Mouse (Mus musculus) liver, embryonic 14.5 days (tissue): ENCODE measurements around the gene Igfbp2. TPM values are rescaled to one million over a fixed set of nuclear protein-coding genes. Genes with fewer than 3 reads are reported as not detected.

Experiments
- ATAC-seq: fragments of 200-750 bp; cut with Nextera tagmentation; 2 replicates; pipeline ENCODE4 v1.8.0; 2017; ENCODE audit warnings: moderate number of reproducible peaks, mild to moderate bottlenecking, moderate library complexity; ENCODE audit not compliant: insufficient read depth
- DNase-seq, 3 experiments: peaks; one replicate each; pipeline ENCODE4 v3.0.0-alpha.2; 2012 to 2013; ENCODE audit warnings: low read depth in 3 of 3, low spot score in 3 of 3
- H3K27ac ChIP-seq: fragments of 300-500 bp; sonication (generic); 2 replicates; pipeline ENCODE4 v1.5.1; 2014; ENCODE audit warnings: moderate library complexity, mild to moderate bottlenecking, control low read depth, inconsistent platforms
- H3K27me3 ChIP-seq: fragments of 300-500 bp; sonication (generic); 2 replicates; pipeline ENCODE4 v1.6.1; 2014; ENCODE audit warnings: mild to moderate bottlenecking, low read length, moderate library complexity; ENCODE audit not compliant: control insufficient read depth, insufficient read depth
- H3K36me3 ChIP-seq: fragments of 300-500 bp; sonication (generic); replicated peaks from 2 replicates; pipeline ENCODE4 v1.6.1; 2014; ENCODE audit warnings: low read depth; ENCODE audit not compliant: control insufficient read depth, insufficient read depth
- H3K4me1 ChIP-seq, 2 experiments: fragments of 200-500 bp in 1 of 2; fragments of 300-500 bp in 1 of 2; sonication (generic) in 1 of 2; replicated peaks; 2 replicates each; pipeline ENCODE4 v1.6.1; 2012 to 2014; ENCODE audit warnings: antibody characterized with exemption in 1 of 2, inconsistent platforms in 1 of 2, low read length in 1 of 2; ENCODE audit not compliant: control insufficient read depth in 2 of 2, insufficient read depth in 2 of 2
- H3K4me2 ChIP-seq: fragments of 300-500 bp; sonication (generic); 2 replicates; pipeline ENCODE4 v1.6.1; 2014; ENCODE audit warnings: low read depth, mild to moderate bottlenecking, control low read depth, moderate library complexity
- H3K4me3 ChIP-seq, 2 experiments: fragments of 200-500 bp in 1 of 2; fragments of 300-500 bp in 1 of 2; sonication (generic) in 1 of 2; 2 replicates each; pipeline ENCODE4 v1.5.1; 2012 to 2014; ENCODE audit warnings: low read depth in 2 of 2, low read length in 2 of 2, mild to moderate bottlenecking in 2 of 2, control low read depth in 1 of 2, inconsistent platforms in 1 of 2, moderate library complexity in 1 of 2; ENCODE audit not compliant: insufficient read depth in 1 of 2
- H3K9ac ChIP-seq: fragments of 300-500 bp; sonication (generic); replicated peaks from 2 replicates; pipeline ENCODE4 v1.6.1; 2014; ENCODE audit warnings: mild to moderate bottlenecking, control low read depth, moderate library complexity
- H3K9me3 ChIP-seq: fragments of 300-500 bp; sonication (generic); 2 replicates; pipeline ENCODE4 v1.6.1; 2016; ENCODE audit warnings: low read length, mixed read lengths; ENCODE audit not compliant: control insufficient read depth
- CTCF ChIP-seq: IDR thresholded peaks from 2 replicates; pipeline ENCODE4 v1.5.1; 2016; ENCODE audit warnings: antibody characterized with exemption, low read depth, control low read depth
- EP300 ChIP-seq: IDR thresholded peaks from 2 replicates; pipeline ENCODE4 v1.6.1; 2016; ENCODE audit warnings: antibody characterized with exemption, low read depth
- WGBS: fragments of 180-500 bp; shearing (Covaris S2); extraction: QIAGEN DNeasy Blood & Tissue Kit; methylation state at CpG from one replicate; pipeline ENCODE4 v1.1.7; 2014; ENCODE audit not compliant: insufficient replicate concordance; 5-methylcytosine and 5-hydroxymethylcytosine counted together
- polyA plus RNA-seq, 2 experiments: library from polyadenylated mRNA; depleted of rRNA in 1 of 2; stranded (reverse) in 1 of 2; unstranded in 1 of 2; fragments of >200 nt; fragmentation: Nextera tagmentation in 1 of 2; extraction: Ambion mirVana in 1 of 2; gene quantifications; 2 replicates each; pipeline versions ENCODE4 v1.2.1 to v1.2.3; 2012 to 2014

Igfbp2 gene
- polyA plus RNA-seq, 2 experiments, result 2.3 to 2.4 TPM

GRCm38 (mm10) chr1:72839356-72839755 lies 15.1 kb downstream of the Igfbp2 start:
- TF ChIP-seq CTCF (no peak), EP300 (no peak)
- Histone ChIP-seq H3K9me3 (no peaks in the 10 kb centered on the region), H3K27ac (no peak overlapping the region), H3K27me3 (no peaks in the 10 kb centered on the region), H3K4me3 (no peak overlapping the region), H3K4me1 (no peaks in the 10 kb centered on the region), H3K4me2 (no peak overlapping the region), H3K9ac (no peak overlapping the region), H3K36me3 (no peaks in the 10 kb centered on the region)
- WGBS, result 63% methylated on average over 8 of the region's 8 CpGs
- DNase-seq (no peak), ATAC-seq (no peak)

DNA sequence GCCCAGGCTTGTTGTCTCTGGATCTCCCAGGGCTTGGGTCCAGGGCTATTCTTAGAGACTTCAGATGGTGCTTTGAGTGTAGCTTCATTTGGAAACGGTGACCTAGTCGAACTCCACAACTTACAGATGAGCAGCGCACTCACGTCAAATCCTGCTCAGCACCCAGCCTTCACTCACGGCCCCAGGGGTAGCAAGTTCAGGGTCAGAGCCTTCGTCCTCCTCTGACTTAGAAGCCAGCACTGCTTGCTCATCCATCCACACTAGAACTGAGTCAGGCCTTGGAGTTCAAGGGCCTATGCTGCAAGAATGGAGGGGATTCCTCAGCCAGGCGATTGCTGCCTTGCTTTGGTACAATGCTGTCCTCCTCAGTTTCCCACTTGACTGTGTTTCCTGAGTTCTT lies 15.5 kb downstream of the Igfbp2 start:
- Histone ChIP-seq H3K27ac (no peak overlapping the region), H3K4me3 (no peak overlapping the region), H3K27me3 (no peaks in the 10 kb centered on the region), H3K9me3 (no peaks in the 10 kb centered on the region), H3K4me1 (no peaks in the 10 kb centered on the region), H3K4me2 (no peak overlapping the region), H3K9ac (no peak overlapping the region), H3K36me3 (no peaks in the 10 kb centered on the region)
- DNase-seq (no peak), ATAC-seq (no peak)
- WGBS, result 52% methylated on average over 7 of the region's 7 CpGs
- TF ChIP-seq CTCF (no peak), EP300 (no peak)

GRCm38 (mm10) chr1:72842666-72843459 lies 18.6 kb downstream of the Igfbp2 start:
- ATAC-seq (no peak), DNase-seq (no peak)

GRCm38 (mm10) chr1:72844675-72845074 lies 20.4 kb downstream of the Igfbp2 start:
- no peak overlapping the region for H3K4me3 ChIP-seq
- WGBS, result 57% methylated on average over 6 of the region's 6 CpGs
- DNase-seq (no peak), ATAC-seq (no peak)
- H3K9ac ChIP-seq, result no peak overlapping the region
- TF ChIP-seq EP300 (no peak), CTCF (no peak)
- H3K36me3 ChIP-seq, result no peaks in the 10 kb centered on the region
- H3K27ac ChIP-seq, result no peak overlapping the region
- H3K9me3 ChIP-seq, result no peaks in the 10 kb centered on the region
- no peaks in the 10 kb centered on the region for H3K27me3 ChIP-seq
- H3K4me1 ChIP-seq, result no peaks in the 10 kb centered on the region
- H3K4me2 ChIP-seq, result no peak overlapping the region

More at GRCm38 (mm10) chr1:72842666-72843459, 18.6 kb downstream of the Igfbp2 start:
- TF ChIP-seq CTCF (no peak), EP300 (no peak)
- Histone ChIP-seq H3K9ac (no peak overlapping the region), H3K4me3 (no peak overlapping the region), H3K27me3 (no peaks in the 10 kb centered on the region), H3K4me2 (no peak overlapping the region), H3K9me3 (no peaks in the 10 kb centered on the region), H3K27ac (no peak overlapping the region), H3K4me1 (no peaks in the 10 kb centered on the region), H3K36me3 (no peaks in the 10 kb centered on the region)
- WGBS, result 73% methylated on average over 18 of the region's 18 CpGs

DNA sequence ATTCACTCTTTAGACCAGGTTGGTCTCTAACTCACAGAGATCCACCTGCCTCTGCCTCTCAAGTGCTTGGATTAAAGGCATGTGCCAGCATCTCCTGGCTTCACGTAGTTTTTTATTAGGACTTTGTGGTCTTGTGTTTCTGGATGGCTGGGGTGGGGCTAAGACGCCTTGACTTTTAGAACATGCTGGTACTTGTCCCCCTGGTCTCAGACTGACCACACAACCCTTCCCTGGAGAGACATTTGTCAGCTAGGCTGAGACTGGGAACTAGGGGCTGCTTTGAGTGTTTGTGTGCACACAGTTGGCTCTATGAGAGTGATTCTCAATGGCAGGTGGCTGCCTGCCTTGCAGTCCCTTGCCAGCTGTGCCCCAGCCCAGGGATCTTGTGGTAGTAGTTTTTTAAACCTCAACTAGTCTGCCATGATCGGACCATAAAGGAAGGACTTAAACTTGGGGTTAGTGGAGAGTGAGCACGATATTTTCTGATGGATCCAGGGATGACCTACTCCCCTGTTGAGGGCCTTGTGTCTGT lies 23.6 kb downstream of the Igfbp2 start:
- Histone ChIP-seq H3K27me3 (no peaks in the 10 kb centered on the region), H3K4me1 (no peaks in the 10 kb centered on the region), H3K4me2 (no peak overlapping the region), H3K9me3 (no peaks in the 10 kb centered on the region), H3K36me3 (no peaks in the 10 kb centered on the region), H3K4me3 (no peak overlapping the region), H3K9ac (no peak overlapping the region), H3K27ac (no peak overlapping the region)
- ATAC-seq (no peak), DNase-seq (no peak)
- TF ChIP-seq EP300, result no peak
- no peak for TF ChIP-seq CTCF
- 60% methylated on average over 4 of the region's 4 CpGs for WGBS
